Mouse (Mus musculus): ENCODE data around the gene Phf11b.
"Not testable (repeated sequence)": the region's sequence is repeated elsewhere in the genome, so short reads cannot be mapped to it uniquely, and the experiment has no call there.

- TF ChIP-seq HCFC1 (IDR thresholded peaks at IDR 0.05; ENCODE audit: borderline replicate concordance, insufficient read depth, low read length); MAFK (IDR thresholded peaks at IDR 0.05; ENCODE audit: insufficient read depth, low read depth, low read length); ZC3H11A (IDR thresholded peaks at IDR 0.05; ENCODE audit: borderline replicate concordance, low read depth, low read length): not testable (repeated sequence)
Measured at GRCm38 (mm10) chr14:59330499-59330898, 10.7 kb downstream of the Phf11b start.

Data from ES-E14 (cell line).